Mouse (Mus musculus) embryonic facial prominence, embryonic 13.5 days (tissue): ENCODE results near the gene Fndc10. TPM values are rescaled to one million over a fixed set of nuclear protein-coding genes. Genes with fewer than 3 reads are reported as not detected.
A peak's percentile ranks its signal among the peaks of the same experiment; 100 is the strongest.
"Not testable (repeated sequence)": the region's sequence is repeated elsewhere in the genome, so short reads cannot be mapped to it uniquely, and the experiment has no call there.

ENCODE experiments used
- ATAC-seq: fragments of 200-750 bp; cut with Nextera tagmentation; 2 replicates; pipeline ENCODE4 v1.8.0; 2017; ENCODE audit warnings: low read depth; ENCODE audit not compliant: insufficient number of reproducible peaks, insufficient read depth, low FRiP score, low TSS enrichment
- H3K27ac ChIP-seq: fragments of 300-500 bp; sonication (generic); 2 replicates; pipeline ENCODE4 v1.5.1; 2015; ENCODE audit warnings: moderate library complexity, mild to moderate bottlenecking, inconsistent platforms
- H3K27me3 ChIP-seq: fragments of 300-500 bp; sonication (generic); 2 replicates; pipeline ENCODE4 v1.6.1; 2015; ENCODE audit warnings: mild to moderate bottlenecking, inconsistent platforms
- H3K36me3 ChIP-seq: fragments of 300-500 bp; sonication (generic); 2 replicates; pipeline ENCODE4 v1.6.1; 2015; ENCODE audit warnings: mild to moderate bottlenecking, inconsistent platforms
- H3K4me1 ChIP-seq: fragments of 300-500 bp; sonication (generic); 2 replicates; pipeline ENCODE4 v1.6.1; 2015; ENCODE audit warnings: inconsistent platforms
- H3K4me2 ChIP-seq: fragments of 300-500 bp; sonication (generic); 2 replicates; pipeline ENCODE4 v1.6.1; 2015; ENCODE audit warnings: moderate library complexity, mild to moderate bottlenecking, inconsistent platforms
- H3K4me3 ChIP-seq: fragments of 300-500 bp; sonication (generic); 2 replicates; pipeline ENCODE4 v1.5.1; 2015; ENCODE audit warnings: mild to moderate bottlenecking, inconsistent platforms
- H3K9ac ChIP-seq: fragments of 300-500 bp; sonication (generic); 2 replicates; pipeline ENCODE4 v1.6.1; 2015; ENCODE audit warnings: mild to moderate bottlenecking, inconsistent platforms
- H3K9me3 ChIP-seq: fragments of 300-500 bp; sonication (generic); 2 replicates; pipeline ENCODE4 v1.6.1; 2016; ENCODE audit warnings: inconsistent platforms
- WGBS: fragments of 180-500 bp; shearing (Covaris S2); methylation state at CpG from one replicate; pipeline ENCODE4 v1.1.7; 2015; ENCODE audit warnings: mixed read lengths; 5-methylcytosine and 5-hydroxymethylcytosine counted together
- polyA plus RNA-seq: library from polyadenylated mRNA; unstranded; fragments of >200 nt; fragmentation: Nextera tagmentation; extraction: Ambion mirVana; gene quantifications from 2 replicates; pipeline ENCODE4 v1.2.1, GENCODE M21; 2015

The Fndc10 gene
- polyA plus RNA-seq, 1 experiment from 2014 or later: 6.5 TPM

DNA sequence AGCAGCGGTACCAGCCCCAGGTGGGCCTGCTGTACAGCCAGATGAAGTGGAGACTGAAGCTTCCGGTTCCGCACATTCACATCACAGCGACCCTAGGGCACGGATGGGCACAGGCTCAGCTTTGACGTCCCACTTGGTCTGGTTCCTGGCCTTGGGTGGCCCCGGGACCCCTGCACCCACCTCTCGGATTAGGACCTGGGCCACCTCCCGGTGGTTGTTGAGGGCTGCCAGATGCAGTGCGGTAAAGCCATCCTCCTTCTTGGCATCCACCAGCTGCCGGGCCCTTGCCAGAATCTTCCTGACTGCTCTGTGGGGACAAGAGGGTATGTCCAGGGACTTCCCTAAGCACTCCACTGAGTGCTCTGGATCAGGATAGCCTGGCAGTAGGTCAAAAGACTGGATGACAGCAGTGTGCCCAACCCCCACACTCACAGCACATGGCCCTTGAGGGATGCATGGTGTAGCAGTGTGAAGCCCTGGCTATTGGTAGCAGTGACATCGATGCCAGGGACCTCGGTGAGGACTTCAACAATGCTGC lies 37.9 kb upstream of the Fndc10 start:
- peaks cover 54% of the 10 kb centered on the region for H3K27me3 ChIP-seq
- no peaks in the 10 kb centered on the region for H3K9me3 ChIP-seq
- H3K9ac ChIP-seq: no peak overlapping the region
- H3K27ac ChIP-seq: no peak overlapping the region
- peaks cover 61% of the 10 kb centered on the region for H3K36me3 ChIP-seq
- no peak overlapping the region for H3K4me2 ChIP-seq
- H3K4me1 ChIP-seq: peaks cover 43% of the 10 kb centered on the region
- ATAC-seq: no peak
- no peak overlapping the region for H3K4me3 ChIP-seq
- 89% methylated on average over 13 of the region's 13 CpGs for WGBS

DNA sequence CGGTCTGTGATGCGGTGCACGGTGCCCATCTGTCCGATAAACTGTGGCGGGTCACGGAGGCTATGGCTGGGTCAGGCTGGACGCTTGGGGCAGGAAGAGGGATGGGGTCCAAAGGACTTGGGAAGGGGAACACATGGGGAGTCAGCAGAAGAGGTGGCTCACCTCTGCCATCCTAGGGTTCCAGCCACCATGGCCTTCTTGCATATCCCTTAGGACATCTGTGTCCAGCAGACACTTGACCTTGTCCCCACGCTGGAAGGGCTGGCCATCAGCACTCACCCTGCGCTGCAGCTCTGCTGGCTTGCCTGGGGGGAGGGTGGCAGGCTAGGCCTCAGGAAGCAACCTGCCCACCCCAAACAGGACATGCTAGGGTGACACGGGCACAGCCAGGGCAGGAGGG lies 35.2 kb upstream of the Fndc10 start:
- no peaks in the 10 kb centered on the region for H3K9me3 ChIP-seq
- peaks cover 16% of the 10 kb centered on the region for H3K4me1 ChIP-seq
- H3K27ac ChIP-seq: no peak overlapping the region
- no peak overlapping the region for H3K4me3 ChIP-seq
- peaks cover 75% of the 10 kb centered on the region for H3K36me3 ChIP-seq
- H3K9ac ChIP-seq: no peak overlapping the region
- peaks cover 27% of the 10 kb centered on the region for H3K27me3 ChIP-seq
- no peak for ATAC-seq
- 92% methylated on average over 10 of the region's 10 CpGs for WGBS
- no peak overlapping the region for H3K4me2 ChIP-seq

DNA sequence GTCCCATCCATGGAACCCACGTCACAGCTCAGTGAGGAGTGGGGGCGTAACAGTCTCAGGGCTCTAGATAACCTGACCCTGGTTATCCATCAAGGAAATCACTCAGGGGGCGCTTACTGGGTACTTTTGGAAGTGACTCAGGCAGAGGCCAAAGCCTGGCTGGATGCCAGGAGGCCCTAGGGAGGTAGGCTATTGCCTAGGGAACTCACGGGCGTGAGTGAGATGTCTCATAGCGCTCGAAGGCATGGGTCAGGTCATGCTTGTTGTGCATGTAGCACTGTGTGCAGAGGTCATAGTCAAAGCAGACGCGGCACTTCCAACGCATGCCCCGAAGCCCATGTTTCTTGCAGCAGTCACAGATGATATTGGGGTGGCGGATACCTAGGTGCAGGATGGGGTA lies 33.5 kb upstream of the Fndc10 start:
- H3K4me1 ChIP-seq: no peaks in the 10 kb centered on the region
- ATAC-seq: no peak
- no peak overlapping the region for H3K27ac ChIP-seq
- H3K36me3 ChIP-seq: peaks cover 85% of the 10 kb centered on the region
- no peaks in the 10 kb centered on the region for H3K9me3 ChIP-seq
- H3K27me3 ChIP-seq: peaks cover 10% of the 10 kb centered on the region
- H3K9ac ChIP-seq: 0 out of 2 replicates have a peak overlapping the region, but pooled peaks have one; percentile 4
- no peak overlapping the region for H3K4me3 ChIP-seq
- 88% methylated on average over 12 of the region's 12 CpGs for WGBS
- no peak overlapping the region for H3K4me2 ChIP-seq

DNA sequence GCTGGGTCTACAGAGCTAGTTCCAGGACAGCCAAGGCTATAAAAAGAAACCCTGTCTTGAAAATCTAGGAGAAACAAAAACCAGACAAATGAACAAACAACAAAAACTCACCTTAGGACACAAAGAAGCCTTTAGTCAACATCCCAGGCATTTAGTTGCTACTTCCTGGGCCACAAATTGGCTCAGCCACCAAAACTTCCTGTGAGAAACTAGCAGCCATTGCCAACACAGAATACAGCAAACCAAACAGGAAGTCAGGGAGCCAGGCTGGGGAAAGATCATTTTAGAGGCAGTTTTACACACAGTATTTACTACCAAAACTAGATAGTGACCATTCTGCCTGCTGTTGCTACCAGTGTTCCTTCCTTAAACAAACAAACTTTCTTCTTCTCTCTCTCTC lies 27.2 kb upstream of the Fndc10 start:
- Histone ChIP-seq H3K27me3 (no peaks in the 10 kb centered on the region), H3K36me3 (peaks cover 38% of the 10 kb centered on the region), H3K27ac (no peak overlapping the region), H3K9me3 (no peaks in the 10 kb centered on the region), H3K9ac (no peak overlapping the region), H3K4me2 (no peak overlapping the region), H3K4me3 (no peak overlapping the region), H3K4me1 (peaks cover 7% of the 10 kb centered on the region)
- no peak for ATAC-seq

DNA sequence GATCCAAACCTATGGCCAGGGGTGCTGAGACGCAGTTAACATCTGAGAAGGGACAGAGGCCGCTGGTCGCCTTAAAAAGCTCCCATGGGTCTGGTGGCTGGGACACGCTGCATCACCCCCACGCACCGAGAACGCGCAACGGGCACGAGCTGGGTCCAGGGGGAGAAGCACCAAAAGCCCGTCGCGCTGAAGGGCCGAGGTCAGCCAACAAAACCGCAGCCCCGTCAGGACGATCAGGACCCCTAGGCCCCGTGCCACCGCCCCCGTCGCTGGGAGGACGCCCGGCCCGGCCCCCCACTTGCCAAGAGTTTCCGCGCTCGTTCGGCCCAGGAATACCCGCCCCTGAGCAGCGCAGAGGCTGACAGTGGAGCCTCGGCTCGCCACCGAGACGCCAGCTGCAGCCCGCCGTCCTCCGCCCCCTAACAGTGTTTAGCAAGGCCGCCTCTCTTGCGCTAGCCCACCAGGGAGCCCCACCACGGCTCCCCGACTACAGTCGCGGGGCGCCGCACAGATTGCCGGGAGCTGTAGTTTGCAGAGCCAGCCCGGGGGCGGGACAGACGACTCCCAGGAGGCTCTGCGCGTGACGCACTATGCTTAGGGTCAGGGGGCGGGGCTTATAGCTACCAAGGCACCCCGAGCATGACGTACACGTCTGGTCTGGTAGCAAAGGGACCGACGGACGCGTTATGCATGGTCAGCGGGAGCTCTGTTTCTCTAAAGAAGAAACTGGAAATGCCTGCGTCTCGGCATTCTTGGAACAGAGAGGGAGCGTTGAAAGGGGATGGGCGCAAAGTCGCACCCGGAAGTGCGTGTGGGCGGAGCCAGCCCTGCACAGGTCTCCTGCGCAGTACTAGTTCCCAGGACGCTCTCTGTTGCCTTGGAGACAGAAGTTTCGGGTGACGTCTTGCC lies 25.2 kb upstream of the Fndc10 start, which contains the start of gene Mib2:
Mib2 (minus strand) TSS at position 510 of the 909 bp plus-strand sequence.
- Histone ChIP-seq H3K9ac (peak within 1 kb of the TSS; percentile 93), H3K4me3 (peak within 1 kb of the TSS; percentile 91), H3K4me1 (peaks cover 7% of the 10 kb centered on the region), H3K36me3 (peaks cover 24% of the 10 kb centered on the region), H3K9me3 (no peaks in the 10 kb centered on the region), H3K27me3 (no peaks in the 10 kb centered on the region), H3K27ac (peak within 1 kb of the TSS; percentile 88), H3K4me2 (peak within 1 kb of the TSS; percentile 86)
- peak; percentile 99 for ATAC-seq
- under 1% methylated on average over 73 of the region's 73 CpGs for WGBS

DNA sequence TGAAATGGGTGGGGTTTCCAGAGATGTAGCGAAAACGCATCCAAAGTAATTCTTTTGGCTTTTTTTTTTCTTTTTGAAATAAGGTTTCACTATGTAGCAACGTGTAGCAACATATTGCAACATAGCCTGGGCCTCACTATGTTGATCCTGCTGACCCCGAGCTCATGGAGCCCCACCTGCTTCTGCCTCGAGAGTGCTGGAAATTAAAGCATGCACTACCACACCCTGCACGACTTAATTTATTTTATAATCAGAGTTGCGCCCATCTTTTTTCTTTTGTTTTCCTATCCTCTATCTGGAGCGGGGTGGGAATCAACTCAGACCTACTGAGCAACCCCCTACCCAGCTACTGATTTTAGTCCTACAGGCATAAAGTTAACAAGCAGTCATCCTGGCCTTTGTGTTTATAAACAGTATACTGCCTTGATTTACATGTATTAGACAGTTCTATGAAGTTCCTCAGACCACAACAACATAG lies 24.5 kb upstream of the Fndc10 start:
- peaks cover 17% of the 10 kb centered on the region for H3K36me3 ChIP-seq
- ATAC-seq: no peak
- no peaks in the 10 kb centered on the region for H3K27me3 ChIP-seq
- peaks cover 7% of the 10 kb centered on the region for H3K4me1 ChIP-seq
- no peak overlapping the region; the same call in 1 of the 2 replicates for H3K27ac ChIP-seq
- no peaks in the 10 kb centered on the region for H3K9me3 ChIP-seq
- H3K4me3 ChIP-seq: peak overlapping the region; percentile 91
- H3K4me2 ChIP-seq: peak overlapping the region; percentile 86
- no peak overlapping the region; the same call in 1 of the 2 replicates for H3K9ac ChIP-seq
- WGBS: 1% methylated on average over 8 of the region's 8 CpGs

DNA sequence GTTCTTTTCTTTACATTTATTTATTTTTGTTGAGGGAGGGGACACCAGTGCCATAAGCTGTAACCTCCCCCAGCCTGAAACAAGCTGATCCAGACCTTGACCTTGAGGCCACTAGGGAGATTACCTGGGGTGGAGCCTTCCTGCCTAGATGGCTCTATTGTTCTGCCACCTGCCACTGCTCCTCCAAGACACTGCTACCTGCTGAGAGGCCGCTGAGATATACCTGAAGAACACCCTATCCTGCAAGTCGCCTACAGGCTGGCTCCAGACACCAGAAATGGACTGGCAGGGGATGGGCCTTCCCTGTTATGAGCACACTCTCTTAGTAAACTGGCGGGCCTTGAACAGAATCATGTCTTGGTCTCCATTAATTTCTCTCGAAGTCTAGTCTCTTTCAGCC lies 23.9 kb upstream of the Fndc10 start:
- not testable (repeated sequence) for H3K9me3 ChIP-seq, H3K9ac ChIP-seq, H3K4me3 ChIP-seq, H3K27me3 ChIP-seq, ATAC-seq, H3K27ac ChIP-seq, H3K4me1 ChIP-seq
- H3K36me3 ChIP-seq: peaks cover 13% of the 10 kb centered on the region
- H3K4me2 ChIP-seq: peak overlapping the region; percentile 86
- 60% methylated on average over 4 of the region's 4 CpGs for WGBS

DNA sequence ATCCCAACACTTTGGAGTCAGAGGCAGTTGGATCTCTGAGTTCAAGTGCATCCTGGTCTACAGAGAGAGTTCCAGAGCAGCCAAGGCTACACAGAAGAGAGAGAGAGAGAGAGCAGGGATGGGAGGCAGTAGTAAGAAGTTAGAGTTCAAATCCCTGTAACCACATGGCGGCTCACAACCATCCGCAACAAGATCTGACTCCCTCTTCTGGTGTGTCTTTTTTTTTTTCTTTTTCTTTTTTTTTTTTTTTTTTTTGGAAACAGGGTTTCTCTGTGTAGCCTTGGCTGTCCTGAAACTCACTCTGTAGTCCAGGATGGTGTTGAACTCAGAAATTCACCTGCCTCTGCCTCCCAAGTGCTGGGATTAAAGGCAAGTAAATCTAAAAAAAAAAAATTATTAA lies 22.1 kb upstream of the Fndc10 start:
- Histone ChIP-seq H3K4me3 (no peak overlapping the region), H3K9ac (no peak overlapping the region), H3K36me3 (no peaks in the 10 kb centered on the region), H3K4me1 (peaks cover 7% of the 10 kb centered on the region), H3K4me2 (no peak overlapping the region), H3K27me3 (no peaks in the 10 kb centered on the region), H3K27ac (no peak overlapping the region), H3K9me3 (no peaks in the 10 kb centered on the region)
- 48% methylated on average over 2 of the region's 2 CpGs for WGBS
- ATAC-seq: no peak

DNA sequence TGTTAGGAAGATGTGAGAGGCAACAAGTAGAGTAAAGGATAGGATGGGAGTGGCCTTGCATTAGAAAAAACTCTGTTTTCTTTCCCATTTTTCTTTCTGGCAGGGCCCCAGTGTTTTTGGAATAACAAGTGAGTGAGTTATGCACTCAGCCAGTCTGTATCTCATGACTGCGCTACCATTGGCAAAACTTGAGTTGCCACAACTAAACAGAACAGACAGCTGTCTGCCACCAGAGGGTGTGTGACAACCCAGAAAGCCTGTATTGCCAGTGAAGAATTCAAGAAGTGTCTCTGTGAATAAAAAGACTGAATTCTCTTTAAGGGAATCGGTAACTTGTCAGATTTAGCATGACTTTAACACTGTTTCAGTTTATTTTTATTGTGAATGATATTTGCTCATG lies 18.2 kb upstream of the Fndc10 start:
- Histone ChIP-seq H3K4me1 (no peaks in the 10 kb centered on the region), H3K4me2 (no peak overlapping the region), H3K4me3 (no peak overlapping the region), H3K36me3 (no peaks in the 10 kb centered on the region), H3K27ac (no peak overlapping the region), H3K27me3 (no peaks in the 10 kb centered on the region), H3K9me3 (no peaks in the 10 kb centered on the region), H3K9ac (no peak overlapping the region)
- ATAC-seq: no peak
- WGBS: 77% methylated on average over 2 of the region's 2 CpGs

DNA sequence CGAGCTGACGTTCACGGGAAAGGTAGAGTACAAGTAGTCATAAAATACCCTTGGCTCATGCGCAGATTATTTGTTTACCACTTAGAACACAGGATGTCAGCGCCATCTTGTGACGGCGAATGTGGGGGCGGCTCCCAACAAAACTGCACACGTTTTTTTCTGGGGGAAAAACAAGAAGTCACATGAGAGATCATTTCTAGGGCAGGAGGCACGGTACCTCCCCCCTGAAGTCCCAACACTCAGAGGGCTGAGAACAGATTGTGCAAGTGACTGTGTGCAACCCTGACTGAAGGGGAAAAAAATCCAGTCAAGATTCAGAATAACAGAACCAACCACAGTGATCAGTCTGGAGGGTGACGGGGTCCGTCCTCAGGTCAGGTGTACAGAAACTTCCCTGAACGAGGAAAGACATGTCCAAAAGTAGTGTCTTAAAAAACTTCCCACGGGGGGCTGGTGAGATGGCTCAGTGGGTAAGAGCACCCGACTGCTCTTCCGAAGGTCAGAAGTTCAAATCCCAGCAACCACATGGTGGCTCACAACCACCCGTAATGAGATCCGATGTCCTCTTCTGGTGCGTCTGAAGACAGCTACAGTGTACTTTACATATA lies 10.4 kb upstream of the Fndc10 start:
- not testable (repeated sequence) for H3K27me3 ChIP-seq, H3K4me2 ChIP-seq, H3K4me3 ChIP-seq, H3K9ac ChIP-seq, H3K4me1 ChIP-seq, ATAC-seq, H3K27ac ChIP-seq, H3K9me3 ChIP-seq, H3K36me3 ChIP-seq
- WGBS: 88% methylated on average over 16 of the region's 19 CpGs

DNA sequence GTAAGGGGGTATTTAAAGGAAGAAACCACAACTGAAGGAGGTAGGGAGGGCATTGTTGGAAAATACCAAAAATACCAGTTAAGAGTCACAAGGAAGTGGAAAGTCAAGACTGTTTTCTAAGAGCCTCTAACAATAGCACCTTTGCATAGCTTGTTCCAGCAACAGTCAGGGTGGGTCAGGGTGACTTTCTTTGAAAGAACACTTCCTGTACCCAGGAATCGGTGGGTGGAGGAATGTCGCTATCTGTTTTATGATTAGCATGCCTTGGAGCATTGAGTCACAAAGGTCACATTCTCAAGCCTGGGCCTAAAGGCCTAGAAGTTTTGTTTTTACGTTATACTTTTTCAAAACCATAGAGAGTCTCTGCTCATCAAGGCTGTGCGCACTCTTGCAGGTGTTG lies 6.4 kb upstream of the Fndc10 start:
- not testable (repeated sequence) for ATAC-seq, H3K4me3 ChIP-seq
- 82% methylated on average over 4 of the region's 4 CpGs for WGBS

More for the DNA sequence above, 6.4 kb upstream of the Fndc10 start:
- H3K9me3 ChIP-seq, H3K9ac ChIP-seq, H3K36me3 ChIP-seq, H3K4me1 ChIP-seq, H3K27me3 ChIP-seq, H3K27ac ChIP-seq, H3K4me2 ChIP-seq: not testable (repeated sequence)
